Mouse (Mus musculus) cerebellum, adult 2 months (tissue): ENCODE measurements around the gene Slc4a4.

Experiments
- CTCF ChIP-seq: fragments of 200-500 bp; IDR thresholded peaks from 2 replicates; pipeline ENCODE4 v1.5.1; 2011; ENCODE audit warnings: low read depth, mild to moderate bottlenecking, control low read depth, low read length, moderate library complexity, borderline replicate concordance; ENCODE audit not compliant: insufficient read depth
- POLR2A ChIP-seq: fragments of 200-500 bp; IDR thresholded peaks from 2 replicates; pipeline ENCODE4 v1.6.1; 2011; ENCODE audit warnings: low read length, control low read depth, borderline replicate concordance; ENCODE audit not compliant: insufficient read depth

GRCm38 (mm10) chr5:89055656-89056055 is 169.0 kb downstream of the Slc4a4 start:
- TF ChIP-seq POLR2A (no peak), CTCF (no peak)
